Mouse (Mus musculus): ENCODE results near the gene Dock9. TPM values are rescaled to one million over a fixed set of nuclear protein-coding genes. Genes with fewer than 3 reads are reported as not detected.

The Dock9 gene
- total and polyA plus RNA-seq, 3 experiments: 9.3 to 12.2 (median 10.3) TPM

DNA sequence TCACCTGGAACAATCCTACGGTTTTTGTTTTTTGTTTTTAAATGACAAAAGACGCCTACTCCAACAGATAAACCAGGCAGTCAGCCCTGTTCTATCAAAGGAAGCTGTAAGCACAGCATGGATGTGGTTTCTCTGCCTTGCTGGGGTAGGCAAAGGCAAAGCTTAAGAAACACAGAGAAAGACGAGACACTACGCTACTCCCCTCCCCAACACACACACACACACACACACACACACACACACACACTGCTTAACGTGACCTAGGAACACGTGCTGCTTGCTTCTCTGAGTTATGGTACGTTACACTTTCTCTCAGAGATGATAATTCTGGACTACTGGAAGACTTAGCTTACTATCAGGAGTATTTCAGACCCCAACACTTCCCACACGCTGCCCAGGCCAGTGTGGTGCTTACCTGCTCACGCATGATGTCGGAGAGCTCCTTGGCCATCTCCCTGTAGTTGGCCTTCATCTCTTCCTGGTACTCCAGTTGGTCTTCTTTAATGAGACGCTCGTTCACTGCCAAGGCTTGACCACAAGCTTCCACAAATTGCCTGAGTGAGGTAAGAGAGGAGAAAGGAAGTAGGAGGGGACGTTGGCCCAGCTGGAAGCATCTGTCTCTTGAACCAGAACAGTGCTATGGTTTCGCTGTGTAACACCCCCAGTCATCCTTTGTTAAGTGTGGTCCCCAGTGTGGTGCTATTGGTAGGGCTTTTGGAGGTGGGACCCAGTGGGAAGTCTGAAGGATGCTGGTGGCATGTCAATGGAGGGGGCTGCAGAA is 251.9 kb downstream of the Dock9 start:
- H3K4me1 ChIP-seq (ENCODE audit: control insufficient read depth in 1 of 2, insufficient read depth in 2 of 2): no peaks in the 10 kb centered on the region
- H3K9ac ChIP-seq (ENCODE audit: insufficient read depth, low read depth): no peak overlapping the region
- TF ChIP-seq CTCF (conservative IDR thresholded peaks at IDR 0.05 in 1 of 2, IDR thresholded peaks at IDR 0.05 in 1 of 2; ENCODE audit: low read depth in 2 of 2, low read length in 2 of 2) (no peak), ZMIZ1 (IDR thresholded peaks at IDR 0.05; ENCODE audit: low read depth, low read length) (no peak), SIN3A (IDR thresholded peaks at IDR 0.05; ENCODE audit: low read length) (no peak), POLR2AphosphoS2 (IDR thresholded peaks at IDR 0.05; ENCODE audit: low read depth, low read length) (no peak), BHLHE40 (IDR thresholded peaks at IDR 0.05; ENCODE audit: low read depth, low read length) (no peak), CHD2 (IDR thresholded peaks at IDR 0.05; ENCODE audit: low read length) (no peak), MAFK (IDR thresholded peaks at IDR 0.05; ENCODE audit: insufficient replicate concordance, low read length) (no peak), RCOR1 (conservative IDR thresholded peaks at IDR 0.05; ENCODE audit: low read depth, low read length) (no peak), JUN (IDR thresholded peaks at IDR 0.05; ENCODE audit: insufficient read depth, low read depth, low read length) (no peak), E2F4 (IDR thresholded peaks at IDR 0.05; ENCODE audit: insufficient replicate concordance, low read depth, low read length) (no peak), USF1 (IDR thresholded peaks at IDR 0.05; ENCODE audit: low read depth, low read length) (no peak), RAD21 (IDR thresholded peaks at IDR 0.05; ENCODE audit: low read depth, low read length) (no peak), NELFE (IDR thresholded peaks at IDR 0.05; ENCODE audit: low read depth, low read length) (no peak)
- no peak for DNase-seq (ENCODE audit: extremely low read depth)
- H3K27ac ChIP-seq (ENCODE audit: insufficient read depth, low read depth): no peak overlapping the region
- H3K9me3 ChIP-seq (replicated peaks; ENCODE audit: low read length): no peaks in the 10 kb centered on the region
- peaks cover 18 to 38% of the 10 kb centered on the region in 2 experiments for H3K36me3 ChIP-seq (replicated peaks in 1 of 2; ENCODE audit: control insufficient read depth in 1 of 2, insufficient read depth in 1 of 2, low read length in 1 of 2)
- H3K79me2 ChIP-seq (replicated peaks; ENCODE audit: control insufficient read depth, extremely low read depth, insufficient read depth, poor library complexity, severe bottlenecking): no peaks in the 10 kb centered on the region
- no peak overlapping the region for H3K4me2 ChIP-seq (ENCODE audit: insufficient read depth, low read depth, poor library complexity, severe bottlenecking)
- dilution Hi-C loops (cut with MboI; ENCODE audit: extremely low pct_ligation_motif_present, extremely low pct_unique_long_range_greater_than_20kb, low sequenced_read_pairs) (no loop called here), in situ Hi-C loops (cut with MboI; ENCODE audit: low pct_ligation_motif_present, low pct_unique_long_range_greater_than_20kb, low sequenced_read_pairs) (no loop called here)
- no peaks in the 10 kb centered on the region for H3K27me3 ChIP-seq (replicated peaks)
- H3K4me3 ChIP-seq (replicated peaks in 1 of 3; ENCODE audit: low read depth in 2 of 3, low read length in 2 of 3, poor library complexity in 1 of 3): no peak overlapping the region

DNA sequence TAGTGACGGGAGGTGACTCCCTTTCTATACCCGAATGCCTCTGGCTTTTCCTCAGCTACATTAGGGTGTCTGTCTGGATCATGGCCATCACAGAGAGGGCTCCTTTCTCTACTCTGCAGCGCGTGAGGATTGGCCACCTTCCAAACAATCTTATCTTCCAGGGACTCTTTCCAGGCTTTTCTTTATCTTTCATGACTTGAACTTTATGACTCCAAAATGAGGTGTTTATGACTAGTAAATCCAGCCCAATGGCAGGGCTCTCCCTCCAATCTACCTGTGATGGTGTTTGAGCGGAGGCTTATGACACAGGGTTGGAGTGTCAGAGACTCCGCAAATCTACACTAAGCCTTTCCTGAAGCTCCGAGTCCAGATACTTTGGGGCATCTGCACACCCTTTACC is 256.4 kb downstream of the Dock9 start:
- no peak for DNase-seq (ENCODE audit: extremely low read depth)
- TF ChIP-seq MAFK (IDR thresholded peaks at IDR 0.05; ENCODE audit: insufficient replicate concordance, low read length) (no peak), CTCF (conservative IDR thresholded peaks at IDR 0.05 in 1 of 2, IDR thresholded peaks at IDR 0.05 in 1 of 2; ENCODE audit: low read depth in 2 of 2, low read length in 2 of 2) (no peak)
- dilution Hi-C loops (cut with MboI; ENCODE audit: extremely low pct_ligation_motif_present, extremely low pct_unique_long_range_greater_than_20kb, low sequenced_read_pairs): no loop called here

More for the DNA sequence above, 256.4 kb downstream of the Dock9 start:
- Histone ChIP-seq H3K4me3 (replicated peaks in 1 of 3; ENCODE audit: low read depth in 2 of 3, low read length in 2 of 3, poor library complexity in 1 of 3) (no peak overlapping the region), H3K36me3 (replicated peaks in 1 of 2; ENCODE audit: control insufficient read depth in 1 of 2, insufficient read depth in 1 of 2, low read length in 1 of 2) (peaks cover 12 to 24% of the 10 kb centered on the region in 2 experiments), H3K27me3 (replicated peaks) (no peaks in the 10 kb centered on the region), H3K27ac (ENCODE audit: insufficient read depth, low read depth) (no peak overlapping the region), H3K79me2 (replicated peaks; ENCODE audit: control insufficient read depth, extremely low read depth, insufficient read depth, poor library complexity, severe bottlenecking) (no peaks in the 10 kb centered on the region), H3K4me1 (ENCODE audit: control insufficient read depth in 1 of 2, insufficient read depth in 2 of 2) (peaks cover 0 to 2% of the 10 kb centered on the region in 2 experiments; a peak in 1 of 4 replicates), H3K9me3 (replicated peaks; ENCODE audit: low read length) (no peaks in the 10 kb centered on the region), H3K9ac (ENCODE audit: insufficient read depth, low read depth) (no peak overlapping the region), H3K4me2 (ENCODE audit: insufficient read depth, low read depth, poor library complexity, severe bottlenecking) (no peak overlapping the region)
- in situ Hi-C loops (cut with MboI; ENCODE audit: low pct_ligation_motif_present, low pct_unique_long_range_greater_than_20kb, low sequenced_read_pairs): no loop called here

Measured in CH12.LX (cell line).